Mouse (Mus musculus): ENCODE data around the gene Cetn4. TPM values are rescaled to one million over a fixed set of nuclear protein-coding genes. Genes with fewer than 3 reads are reported as not detected.

Cetn4 gene
- polyA plus RNA-seq, 1 experiment from 2014 or later, result 6.5 TPM

GRCm38 (mm10) chr3:37259331-37259999 is 53.0 kb downstream of the Cetn4 start:
- no peak overlapping the region for H3K4me2 ChIP-seq (replicated peaks; ENCODE audit: low read depth, low read length)
- no peaks in the 10 kb centered on the region for H3K36me3 ChIP-seq (ENCODE audit: insufficient read depth, low read length)
- DNase-seq (ENCODE audit: low spot score) (no peak), ATAC-seq (no peak)
- H3K27ac ChIP-seq (ENCODE audit: low read length), result no peak overlapping the region
- TF ChIP-seq EP300 (IDR thresholded peaks at IDR 0.05) (no peak), CTCF (IDR thresholded peaks at IDR 0.05) (no peak)
- no peaks in the 10 kb centered on the region for H3K9me3 ChIP-seq (ENCODE audit: low read length)
- H3K4me3 ChIP-seq (ENCODE audit: low read depth, low read length), result no peak overlapping the region
- 40% methylated on average over 10 of the region's 10 CpGs for WGBS
- H3K4me1 ChIP-seq (ENCODE audit: insufficient read depth, low read depth, low read length), result no peaks in the 10 kb centered on the region
- H3K9ac ChIP-seq (replicated peaks; ENCODE audit: low read depth), result no peak overlapping the region
- no peaks in the 10 kb centered on the region for H3K27me3 ChIP-seq (replicated peaks; ENCODE audit: insufficient read depth, low read length)

- no peak for TF ChIP-seq CTCF (IDR thresholded peaks at IDR 0.05)
- H3K36me3 ChIP-seq (ENCODE audit: insufficient read depth, low read length), result no peaks in the 10 kb centered on the region
- H3K9me3 ChIP-seq (ENCODE audit: low read length), result no peaks in the 10 kb centered on the region
- 80% methylated on average over 15 of the region's 15 CpGs for WGBS
- ATAC-seq (no peak), DNase-seq (ENCODE audit: low spot score) (no peak)
- no peak overlapping the region for H3K4me3 ChIP-seq (ENCODE audit: low read depth, low read length)
- no peaks in the 10 kb centered on the region for H3K27me3 ChIP-seq (replicated peaks; ENCODE audit: insufficient read depth, low read length)
- no peak overlapping the region for H3K9ac ChIP-seq (replicated peaks; ENCODE audit: low read depth)
- H3K27ac ChIP-seq (ENCODE audit: low read length), result no peak overlapping the region
- no peak overlapping the region for H3K4me2 ChIP-seq (replicated peaks; ENCODE audit: low read depth, low read length)
- no peaks in the 10 kb centered on the region for H3K4me1 ChIP-seq (ENCODE audit: insufficient read depth, low read depth, low read length)
Observed at GRCm38 (mm10) chr3:37257776-37258175, 54.7 kb downstream of the Cetn4 start.

Other genes with a start within 250 kb of the Cetn4 start
- gene Adad1, start 249.2 kb downstream of the Cetn4 start, polyA plus RNA-seq (2015; fragmentation: Nextera tagmentation; extraction: Ambion mirVana), result not detected in 2 replicates
- 0.25 and 0.37 TPM in 2 replicates for gene Il2, start 186.7 kb downstream of the Cetn4 start, polyA plus RNA-seq (2015; fragmentation: Nextera tagmentation; extraction: Ambion mirVana)
- not detected in 2 replicates for gene Il21, start 80.1 kb downstream of the Cetn4 start, polyA plus RNA-seq (2015; fragmentation: Nextera tagmentation; extraction: Ambion mirVana)
- gene Bbs12, start 154 bp downstream of the Cetn4 start, polyA plus RNA-seq (2015; fragmentation: Nextera tagmentation; extraction: Ambion mirVana), result 3.3 and 4.0 TPM in 2 replicates
- 1.5 and 2.1 TPM in 2 replicates for gene Fgf2, start 35.6 kb upstream of the Cetn4 start, polyA plus RNA-seq (2015; fragmentation: Nextera tagmentation; extraction: Ambion mirVana)
- gene Spata5, start 107.2 kb upstream of the Cetn4 start, polyA plus RNA-seq (2015; fragmentation: Nextera tagmentation; extraction: Ambion mirVana), result 13.1 and 17.2 TPM in 2 replicates
- 7.3 and 8.8 TPM in 2 replicates for gene Nudt6, start 107.5 kb upstream of the Cetn4 start, polyA plus RNA-seq (2015; fragmentation: Nextera tagmentation; extraction: Ambion mirVana)

Data from lung, postnatal 0 days (tissue).